Mouse (Mus musculus): ENCODE data around the gene Zbtb8a.

Zbtb8a gene

GRCm38 (mm10) chr4:129326191-129326590 is 51.7 kb downstream of the Zbtb8a start:
- DNase-seq, result no peak

GRCm38 (mm10) chr4:129324756-129325155 is 53.2 kb downstream of the Zbtb8a start:
- no peak for DNase-seq

- no peak for DNase-seq
Observed at GRCm38 (mm10) chr4:129323491-129323890, 54.4 kb downstream of the Zbtb8a start.

- no peak for DNase-seq
Observed at GRCm38 (mm10) chr4:129322042-129322441, 55.9 kb downstream of the Zbtb8a start.

- no peak for DNase-seq
Observed at GRCm38 (mm10) chr4:129320876-129321275, 57.0 kb downstream of the Zbtb8a start.

- DNase-seq, result no peak
Observed at GRCm38 (mm10) chr4:129313886-129314285, 64.0 kb downstream of the Zbtb8a start.

GRCm38 (mm10) chr4:129307936-129308335 is 70.0 kb downstream of the Zbtb8a start:
- no peak for DNase-seq

GRCm38 (mm10) chr4:129304306-129304705 is 73.6 kb downstream of the Zbtb8a start:
- DNase-seq, result no peak

- no peak for DNase-seq
Observed at GRCm38 (mm10) chr4:129303816-129304215, 74.1 kb downstream of the Zbtb8a start.

All from cerebellum, adult 9-10 months (tissue).